Mouse (Mus musculus): ENCODE measurements around the gene Spag7.
A peak's percentile ranks its signal among the peaks of the same experiment; 100 is the strongest.

Spag7 gene

GRCm38 (mm10) chr11:70656456-70656927 lies 12.7 kb downstream of the Spag7 start:
- DNase-seq (ENCODE audit: inconsistent ontology term): no peak

GRCm38 (mm10) chr11:70655571-70656455 lies 13.4 kb downstream of the Spag7 start:
- DNase-seq (ENCODE audit: inconsistent ontology term): peak; percentile 72

GRCm38 (mm10) chr11:70654923-70655570 lies 14.2 kb downstream of the Spag7 start:
- peak; percentile 96 for DNase-seq (ENCODE audit: inconsistent ontology term)

GRCm38 (mm10) chr11:70654198-70654922 lies 14.9 kb downstream of the Spag7 start, which contains the start of gene Pfn1:
Gene Pfn1 (minus strand): TSS chr11:70654644.
- peak; percentile 94 for DNase-seq (ENCODE audit: inconsistent ontology term)

GRCm38 (mm10) chr11:70653345-70654197 lies 15.6 kb downstream of the Spag7 start:
- DNase-seq (ENCODE audit: inconsistent ontology term): peak; percentile 80

GRCm38 (mm10) chr11:70652884-70653344 lies 16.3 kb downstream of the Spag7 start:
- no peak for DNase-seq (ENCODE audit: inconsistent ontology term)

GRCm38 (mm10) chr11:70652029-70652883 lies 17.0 kb downstream of the Spag7 start:
- no peak for DNase-seq (ENCODE audit: inconsistent ontology term)

GRCm38 (mm10) chr11:70651391-70651790 lies 17.8 kb downstream of the Spag7 start:
- DNase-seq (ENCODE audit: inconsistent ontology term): peak; percentile 73

GRCm38 (mm10) chr11:70650322-70651175 lies 18.7 kb downstream of the Spag7 start:
- no peak for DNase-seq (ENCODE audit: inconsistent ontology term)

GRCm38 (mm10) chr11:70649185-70649734 lies 20.0 kb downstream of the Spag7 start:
- DNase-seq (ENCODE audit: inconsistent ontology term): no peak

- no peak for DNase-seq (ENCODE audit: inconsistent ontology term)
Measured at GRCm38 (mm10) chr11:70648512-70648911, 20.7 kb downstream of the Spag7 start.

GRCm38 (mm10) chr11:70647716-70648420 lies 21.3 kb downstream of the Spag7 start:
- DNase-seq (ENCODE audit: inconsistent ontology term): peak; percentile 40

- DNase-seq (ENCODE audit: inconsistent ontology term): peak; percentile 98
Measured at GRCm38 (mm10) chr11:70646691-70647650, 22.2 kb downstream of the Spag7 start, which contains the start of the genes Rnf167 and Slc25a11. Gene Rnf167 (plus strand): TSS chr11:70647235. Gene Slc25a11 (minus strand): TSS chr11:70647479.

- no peak for DNase-seq (ENCODE audit: inconsistent ontology term)
Measured at GRCm38 (mm10) chr11:70646259-70646555, 23.0 kb downstream of the Spag7 start.

GRCm38 (mm10) chr11:70645461-70646258 lies 23.6 kb downstream of the Spag7 start:
- DNase-seq (ENCODE audit: inconsistent ontology term): no peak

GRCm38 (mm10) chr11:70644564-70645103 lies 24.6 kb downstream of the Spag7 start:
- no peak for DNase-seq (ENCODE audit: inconsistent ontology term)
